Mouse (Mus musculus): ENCODE measurements around the gene 4930412O13Rik. TPM values are rescaled to one million over a fixed set of nuclear protein-coding genes. Genes with fewer than 3 reads are reported as not detected.

4930412O13Rik gene
- polyA plus RNA-seq, 1 experiment from 2014 or later, result 0.29 TPM

- H3K9me3 ChIP-seq (ENCODE audit: control insufficient read depth, low read length), result no peaks in the 10 kb centered on the region
- peak within 1 kb of the TSS; percentile 28 for H3K4me3 ChIP-seq (ENCODE audit: low read depth, low read length)
- ATAC-seq (ENCODE audit: low read depth) (no peak), DNase-seq (ENCODE audit: low spot score) (no peak)
- H3K27ac ChIP-seq (replicated peaks; ENCODE audit: low read depth, low read length), result no peak within 1 kb of the TSS
- H3K27me3 ChIP-seq (replicated peaks; ENCODE audit: control insufficient read depth, insufficient read depth, low read length), result peaks cover 98% of the 10 kb centered on the region
- no peaks in the 10 kb centered on the region for H3K4me1 ChIP-seq (ENCODE audit: control insufficient read depth, insufficient read depth, low read length)
- no peak within 1 kb of the TSS for H3K9ac ChIP-seq (ENCODE audit: low read depth, low read length)
- H3K36me3 ChIP-seq (ENCODE audit: control insufficient read depth, insufficient read depth, low read length), result no peaks in the 10 kb centered on the region
- peak within 1 kb of the TSS; percentile 50 for H3K4me2 ChIP-seq (ENCODE audit: low read depth, low read length)
- WGBS, result under 1% methylated on average over 23 of the region's 23 CpGs
These were observed 8.7 kb downstream of the 4930412O13Rik start, which contains the start of gene Gata3 for GRCm38 (mm10) chr2:9889651-9890183. Gene Gata3 (minus strand): TSS chr2:9890034.

GRCm38 (mm10) chr2:9890251-9890650 is 9.2 kb downstream of the 4930412O13Rik start:
- Histone ChIP-seq H3K4me3 (ENCODE audit: low read depth, low read length) (no peak overlapping the region), H3K9ac (ENCODE audit: low read depth, low read length) (no peak overlapping the region), H3K9me3 (ENCODE audit: control insufficient read depth, low read length) (no peaks in the 10 kb centered on the region), H3K36me3 (ENCODE audit: control insufficient read depth, insufficient read depth, low read length) (no peaks in the 10 kb centered on the region), H3K4me2 (ENCODE audit: low read depth, low read length) (0 out of 2 replicates have a peak overlapping the region, but pooled peaks have one; percentile 50), H3K27me3 (replicated peaks; ENCODE audit: control insufficient read depth, insufficient read depth, low read length) (peaks cover 98% of the 10 kb centered on the region), H3K4me1 (ENCODE audit: control insufficient read depth, insufficient read depth, low read length) (no peaks in the 10 kb centered on the region), H3K27ac (replicated peaks; ENCODE audit: low read depth, low read length) (no peak overlapping the region)
- no peak for DNase-seq (ENCODE audit: low spot score)
- ATAC-seq (ENCODE audit: low read depth), result no peak
- 4% methylated on average over 8 of the region's 8 CpGs for WGBS

- no peak for ATAC-seq (ENCODE audit: low read depth)
These were observed 9.9 kb downstream of the 4930412O13Rik start for GRCm38 (mm10) chr2:9890906-9891305.

GRCm38 (mm10) chr2:9892541-9892940 is 11.5 kb downstream of the 4930412O13Rik start:
- Histone ChIP-seq H3K27ac (replicated peaks; ENCODE audit: low read depth, low read length) (no peak overlapping the region), H3K9me3 (ENCODE audit: control insufficient read depth, low read length) (no peaks in the 10 kb centered on the region), H3K4me1 (ENCODE audit: control insufficient read depth, insufficient read depth, low read length) (no peaks in the 10 kb centered on the region), H3K4me2 (ENCODE audit: low read depth, low read length) (no peak overlapping the region), H3K9ac (ENCODE audit: low read depth, low read length) (no peak overlapping the region), H3K4me3 (ENCODE audit: low read depth, low read length) (no peak overlapping the region), H3K36me3 (ENCODE audit: control insufficient read depth, insufficient read depth, low read length) (no peaks in the 10 kb centered on the region), H3K27me3 (replicated peaks; ENCODE audit: control insufficient read depth, insufficient read depth, low read length) (peaks cover 98% of the 10 kb centered on the region)
- DNase-seq (ENCODE audit: low spot score) (no peak), ATAC-seq (ENCODE audit: low read depth) (no peak)
- 8% methylated on average over 7 of the region's 7 CpGs for WGBS

More at GRCm38 (mm10) chr2:9890906-9891305, 9.9 kb downstream of the 4930412O13Rik start:
- Histone ChIP-seq H3K9me3 (ENCODE audit: control insufficient read depth, low read length) (no peaks in the 10 kb centered on the region), H3K4me2 (ENCODE audit: low read depth, low read length) (no peak overlapping the region), H3K36me3 (ENCODE audit: control insufficient read depth, insufficient read depth, low read length) (no peaks in the 10 kb centered on the region), H3K27me3 (replicated peaks; ENCODE audit: control insufficient read depth, insufficient read depth, low read length) (peaks cover 98% of the 10 kb centered on the region), H3K9ac (ENCODE audit: low read depth, low read length) (no peak overlapping the region), H3K27ac (replicated peaks; ENCODE audit: low read depth, low read length) (no peak overlapping the region), H3K4me3 (ENCODE audit: low read depth, low read length) (no peak overlapping the region), H3K4me1 (ENCODE audit: control insufficient read depth, insufficient read depth, low read length) (no peaks in the 10 kb centered on the region)
- 3% methylated on average over 5 of the region's 5 CpGs for WGBS
- no peak for DNase-seq (ENCODE audit: low spot score)

- H3K36me3 ChIP-seq (ENCODE audit: control insufficient read depth, insufficient read depth, low read length), result no peaks in the 10 kb centered on the region
These were observed 12.4 kb downstream of the 4930412O13Rik start for GRCm38 (mm10) chr2:9893272-9893953.

GRCm38 (mm10) chr2:9894836-9895593 is 14.0 kb downstream of the 4930412O13Rik start:
- Histone ChIP-seq H3K4me2 (ENCODE audit: low read depth, low read length) (peak overlapping the region; percentile 47; the same call in 1 of the 2 replicates), H3K36me3 (ENCODE audit: control insufficient read depth, insufficient read depth, low read length) (no peaks in the 10 kb centered on the region), H3K4me3 (ENCODE audit: low read depth, low read length) (no peak overlapping the region; the same call in 1 of the 2 replicates), H3K27me3 (replicated peaks; ENCODE audit: control insufficient read depth, insufficient read depth, low read length) (peaks cover 96% of the 10 kb centered on the region), H3K9ac (ENCODE audit: low read depth, low read length) (no peak overlapping the region), H3K9me3 (ENCODE audit: control insufficient read depth, low read length) (no peaks in the 10 kb centered on the region), H3K27ac (replicated peaks; ENCODE audit: low read depth, low read length) (no peak overlapping the region), H3K4me1 (ENCODE audit: control insufficient read depth, insufficient read depth, low read length) (no peaks in the 10 kb centered on the region)
- DNase-seq (ENCODE audit: low spot score) (no peak), ATAC-seq (ENCODE audit: low read depth) (no peak)
- WGBS, result 4% methylated on average over 19 of the region's 19 CpGs

More at GRCm38 (mm10) chr2:9893272-9893953, 12.4 kb downstream of the 4930412O13Rik start:
- Histone ChIP-seq H3K4me3 (ENCODE audit: low read depth, low read length) (no peak overlapping the region), H3K9ac (ENCODE audit: low read depth, low read length) (no peak overlapping the region), H3K4me2 (ENCODE audit: low read depth, low read length) (no peak overlapping the region), H3K27me3 (replicated peaks; ENCODE audit: control insufficient read depth, insufficient read depth, low read length) (peaks cover 97% of the 10 kb centered on the region), H3K9me3 (ENCODE audit: control insufficient read depth, low read length) (no peaks in the 10 kb centered on the region), H3K27ac (replicated peaks; ENCODE audit: low read depth, low read length) (no peak overlapping the region), H3K4me1 (ENCODE audit: control insufficient read depth, insufficient read depth, low read length) (no peaks in the 10 kb centered on the region)
- DNase-seq (ENCODE audit: low spot score), result no peak
- ATAC-seq (ENCODE audit: low read depth), result no peak
- WGBS, result under 1% methylated on average over 6 of the region's 6 CpGs

GRCm38 (mm10) chr2:9896097-9896770 is 15.2 kb downstream of the 4930412O13Rik start:
- H3K9me3 ChIP-seq (ENCODE audit: control insufficient read depth, low read length), result no peaks in the 10 kb centered on the region
- H3K4me3 ChIP-seq (ENCODE audit: low read depth, low read length), result peak overlapping the region; percentile 23; the same call in 1 of the 2 replicates
- H3K4me2 ChIP-seq (ENCODE audit: low read depth, low read length), result peak overlapping the region; percentile 47
- no peak overlapping the region for H3K9ac ChIP-seq (ENCODE audit: low read depth, low read length)
- no peak overlapping the region for H3K27ac ChIP-seq (replicated peaks; ENCODE audit: low read depth, low read length)
- no peak for ATAC-seq (ENCODE audit: low read depth)
- WGBS, result under 1% methylated on average over 22 of the region's 22 CpGs
- DNase-seq (ENCODE audit: low spot score), result no peak
- no peaks in the 10 kb centered on the region for H3K4me1 ChIP-seq (ENCODE audit: control insufficient read depth, insufficient read depth, low read length)
- peaks cover 85% of the 10 kb centered on the region for H3K27me3 ChIP-seq (replicated peaks; ENCODE audit: control insufficient read depth, insufficient read depth, low read length)
- no peaks in the 10 kb centered on the region for H3K36me3 ChIP-seq (ENCODE audit: control insufficient read depth, insufficient read depth, low read length)

GRCm38 (mm10) chr2:9897846-9898245 is 16.8 kb downstream of the 4930412O13Rik start:
- no peak for DNase-seq (ENCODE audit: low spot score)
- 7% methylated on average over 8 of the region's 8 CpGs for WGBS

More at GRCm38 (mm10) chr2:9897846-9898245, 16.8 kb downstream of the 4930412O13Rik start:
- no peaks in the 10 kb centered on the region for H3K4me1 ChIP-seq (ENCODE audit: control insufficient read depth, insufficient read depth, low read length)
- ATAC-seq (ENCODE audit: low read depth), result 0 out of 2 replicates have a peak, but pooled peaks have one; percentile 33
- H3K36me3 ChIP-seq (ENCODE audit: control insufficient read depth, insufficient read depth, low read length), result no peaks in the 10 kb centered on the region
- H3K4me3 ChIP-seq (ENCODE audit: low read depth, low read length), result no peak overlapping the region
- H3K9ac ChIP-seq (ENCODE audit: low read depth, low read length), result no peak overlapping the region
- peaks cover 74% of the 10 kb centered on the region for H3K27me3 ChIP-seq (replicated peaks; ENCODE audit: control insufficient read depth, insufficient read depth, low read length)
- no peaks in the 10 kb centered on the region for H3K9me3 ChIP-seq (ENCODE audit: control insufficient read depth, low read length)
- no peak overlapping the region for H3K27ac ChIP-seq (replicated peaks; ENCODE audit: low read depth, low read length)
- no peak overlapping the region for H3K4me2 ChIP-seq (ENCODE audit: low read depth, low read length)

Measured in embryonic facial prominence, embryonic 14.5 days (tissue).